Mouse (Mus musculus): ENCODE results near the gene Thsd7a.

Gene Thsd7a

DNA sequence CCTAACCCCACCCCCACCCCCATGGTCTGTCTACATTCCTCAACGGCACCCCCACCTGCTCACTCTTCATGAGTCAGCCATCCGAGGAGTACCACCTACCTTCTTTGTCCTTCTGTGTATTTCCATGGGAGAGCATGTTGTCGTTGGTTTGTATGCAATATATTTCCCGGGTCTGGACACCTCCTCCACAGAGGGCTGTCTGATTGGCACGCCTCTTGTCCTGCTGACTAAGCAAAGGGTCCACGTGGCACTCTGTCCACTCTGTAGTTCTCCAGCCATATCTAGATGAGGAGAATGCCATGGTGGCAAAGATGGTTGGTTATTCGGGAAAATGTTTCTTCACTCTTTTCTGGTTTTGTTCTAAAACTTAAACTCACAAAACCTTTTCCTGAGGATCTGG lies 248.3 kb downstream of the Thsd7a start:
- DNase-seq = no peak

DNA sequence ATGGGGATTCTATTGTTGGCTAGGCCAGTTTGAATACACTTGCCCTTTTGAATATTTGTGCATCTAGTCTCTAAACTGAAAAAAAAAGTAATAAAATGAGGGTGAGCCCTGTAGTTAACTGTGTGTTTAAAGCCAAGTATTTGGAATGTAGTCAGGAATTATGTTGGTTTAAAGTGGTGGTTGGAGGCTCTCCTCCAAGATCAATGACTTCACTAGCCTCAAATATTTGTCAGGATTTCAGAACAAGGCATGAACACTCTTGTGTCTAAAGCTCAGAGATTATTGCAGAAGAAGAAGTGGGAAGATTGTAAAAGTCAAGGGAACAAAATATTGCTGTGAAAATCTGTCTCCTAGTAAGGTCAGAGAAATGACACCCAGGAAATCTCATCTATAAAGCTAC lies 249.3 kb downstream of the Thsd7a start:
- no peak for DNase-seq

DNA sequence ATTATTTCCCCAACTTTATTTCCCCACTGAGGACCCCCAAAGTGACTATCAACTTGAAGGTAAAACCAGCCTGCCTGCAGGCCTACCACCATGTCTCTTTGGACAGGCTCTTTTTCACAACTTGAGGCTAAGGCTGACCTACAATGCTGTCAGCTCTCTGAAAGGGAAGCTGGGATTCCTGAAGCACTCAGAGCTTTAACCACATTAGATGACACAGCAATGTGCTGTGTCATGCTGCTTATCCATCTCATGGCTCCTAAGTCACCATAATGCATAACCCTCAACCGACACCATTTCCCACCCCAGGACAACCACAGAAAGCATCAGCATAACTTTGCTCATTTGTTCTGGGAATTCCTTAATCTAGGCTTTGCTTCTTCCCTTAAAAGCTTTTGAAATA lies 255.6 kb downstream of the Thsd7a start:
- DNase-seq = no peak

DNA sequence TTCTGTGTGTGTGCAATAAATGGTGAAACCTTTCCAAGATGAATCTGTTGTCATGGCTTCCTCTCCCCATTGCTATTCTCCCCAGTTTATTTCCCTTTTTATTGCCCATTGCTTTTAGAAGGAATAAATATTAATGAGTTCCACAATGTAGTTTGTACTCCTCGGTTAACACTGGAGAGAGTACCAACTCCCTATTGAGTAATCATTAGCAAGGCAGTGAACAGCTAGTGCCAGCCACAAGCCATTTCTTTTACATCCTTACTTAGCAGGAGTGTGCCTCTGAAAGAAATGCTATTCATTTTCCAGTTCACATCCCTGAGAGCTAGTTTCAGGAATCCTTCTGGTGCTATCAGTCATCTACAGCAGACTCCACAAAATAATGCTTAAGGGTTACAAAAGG lies 260.3 kb downstream of the Thsd7a start:
- no peak for DNase-seq

DNA sequence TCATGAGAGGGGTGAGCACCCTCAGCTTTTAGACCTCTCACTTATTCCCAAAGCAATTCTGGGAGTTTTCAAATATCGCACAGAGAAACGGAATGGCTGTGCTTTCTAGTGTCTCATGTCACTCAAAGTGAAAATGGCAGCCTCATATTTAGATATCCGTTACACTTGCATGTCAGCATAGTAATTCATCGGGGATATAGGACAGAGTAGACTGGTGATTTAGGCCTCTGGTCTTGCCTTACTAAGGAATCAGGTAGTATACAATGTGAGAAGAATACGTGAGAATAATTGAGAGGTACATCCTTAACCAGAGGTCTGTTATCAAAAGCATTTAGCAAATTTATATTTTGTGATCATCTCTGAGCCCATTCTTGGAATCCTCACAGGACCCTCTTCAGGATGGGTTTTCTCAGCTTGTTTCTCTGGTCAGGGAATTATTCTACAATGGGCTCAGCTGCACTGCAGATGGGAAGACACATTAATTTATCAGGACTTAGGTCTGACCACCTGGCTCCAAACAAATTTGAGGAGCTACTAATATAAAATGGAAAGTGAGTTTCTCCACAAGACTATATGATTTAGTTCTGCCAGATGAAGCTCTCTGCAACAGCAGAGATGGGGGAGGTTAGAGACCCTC lies 267.6 kb downstream of the Thsd7a start:
- DNase-seq = no peak

DNA sequence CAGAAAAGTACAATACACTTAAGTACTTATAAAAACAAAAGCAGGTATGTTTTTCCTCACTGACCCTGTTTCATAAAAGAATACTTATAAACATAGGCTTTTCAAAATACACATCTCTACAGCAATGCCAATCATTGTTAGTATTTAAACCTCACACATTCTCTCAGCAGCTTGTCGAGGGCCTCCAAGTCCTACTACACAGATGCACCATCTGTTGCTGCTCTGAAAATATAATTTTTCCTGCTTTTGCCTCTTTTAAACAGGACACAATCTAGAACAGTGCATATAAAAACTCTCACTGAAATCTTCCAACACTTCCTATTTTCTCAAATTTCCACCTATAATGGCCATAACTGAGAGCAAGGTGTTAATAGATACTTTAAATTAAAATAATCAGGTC lies 270.9 kb downstream of the Thsd7a start:
- DNase-seq = no peak

DNA sequence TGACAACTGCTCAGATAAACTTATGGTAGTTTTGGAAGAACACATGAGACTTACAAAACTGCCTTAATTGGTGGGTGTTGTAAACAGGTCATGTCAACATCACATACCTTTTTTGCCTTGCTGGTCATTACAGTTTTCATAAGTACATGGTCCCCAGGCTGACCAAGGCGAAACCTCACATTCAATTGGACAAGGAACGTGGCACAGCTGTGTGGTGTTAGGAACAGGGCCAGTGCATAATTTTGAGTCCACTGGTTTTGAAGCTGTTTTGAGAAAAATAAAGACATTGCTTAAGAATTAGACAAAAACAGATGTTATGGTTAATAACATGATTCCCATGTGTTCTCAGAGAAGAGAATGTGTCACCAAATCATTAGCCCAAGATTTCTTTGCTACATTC lies 278.3 kb downstream of the Thsd7a start:
- DNase-seq = peak; percentile 8

DNA sequence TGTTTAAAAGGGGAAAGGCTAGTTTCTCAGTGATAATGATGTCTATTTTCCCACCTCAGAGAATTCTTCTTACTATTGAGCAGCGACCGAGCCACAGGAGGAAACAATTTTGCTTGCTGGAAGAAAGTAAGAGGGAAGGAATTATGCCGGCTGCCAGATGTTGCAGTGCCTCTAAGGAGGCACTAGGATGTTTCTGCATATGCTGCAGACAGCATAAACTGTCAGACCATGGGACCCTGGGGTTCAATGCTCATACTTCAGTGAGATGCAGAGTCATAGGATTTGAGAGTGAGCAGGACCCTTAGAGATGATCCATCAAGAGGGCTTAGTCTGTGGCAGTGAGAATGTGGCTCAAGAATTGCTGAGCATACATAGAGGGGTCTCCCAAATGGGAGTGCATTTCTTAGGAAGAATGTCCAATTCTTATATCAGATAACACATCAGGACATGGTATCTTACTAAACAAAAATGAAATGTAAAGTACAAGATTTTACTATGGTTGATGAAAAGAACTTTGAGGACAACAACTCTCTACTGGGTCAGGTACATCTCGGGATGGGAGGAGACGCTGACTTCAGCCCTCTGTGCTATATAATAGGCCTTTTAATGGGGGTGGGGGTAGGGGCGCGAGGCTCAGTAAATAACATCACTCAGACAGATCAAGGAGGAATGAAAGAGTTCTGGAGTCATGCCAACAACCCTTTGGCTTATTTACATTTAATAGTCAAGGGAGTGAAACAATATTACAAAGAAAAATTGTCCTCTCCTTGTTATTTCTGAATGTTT lies 281.7 kb downstream of the Thsd7a start:
- DNase-seq = no peak

DNA sequence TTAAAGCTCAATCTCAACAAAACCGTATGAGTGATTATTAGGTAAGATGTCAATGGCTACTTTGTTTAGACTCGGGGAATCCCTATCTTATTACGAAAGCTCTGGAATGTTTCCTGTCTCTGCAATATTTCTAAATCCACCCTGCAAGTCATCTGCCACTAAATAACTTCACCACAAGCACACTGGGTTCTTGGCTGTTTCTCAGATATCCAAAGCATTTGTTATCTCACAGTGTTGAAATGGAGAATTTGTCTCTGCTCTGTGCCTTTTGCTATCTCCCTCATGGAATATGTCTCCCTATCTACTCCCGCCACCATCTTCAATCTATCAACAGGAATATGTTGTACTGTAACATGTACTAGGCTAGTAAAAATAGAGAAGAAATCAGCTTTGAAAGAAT lies 290.4 kb downstream of the Thsd7a start:
- DNase-seq = no peak

DNA sequence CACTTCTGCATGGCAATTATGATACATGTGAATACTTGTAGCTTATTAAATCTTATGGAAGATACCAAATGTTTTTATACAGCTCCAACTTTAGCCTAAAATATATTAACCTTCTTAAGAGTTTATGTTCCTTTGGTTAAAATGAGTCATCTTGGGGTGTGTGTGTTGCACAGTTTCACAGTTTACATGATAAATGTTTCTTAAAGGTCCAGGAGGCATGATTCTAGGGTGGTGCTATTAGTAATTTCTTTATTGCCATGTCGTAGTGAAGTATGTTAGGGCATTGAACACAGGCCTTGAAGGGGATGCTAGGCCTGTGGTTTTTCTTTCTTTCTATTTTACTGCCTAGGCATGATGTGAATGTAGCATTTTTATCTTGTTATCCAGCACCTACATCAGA lies 291.8 kb downstream of the Thsd7a start:
- DNase-seq = no peak

DNA sequence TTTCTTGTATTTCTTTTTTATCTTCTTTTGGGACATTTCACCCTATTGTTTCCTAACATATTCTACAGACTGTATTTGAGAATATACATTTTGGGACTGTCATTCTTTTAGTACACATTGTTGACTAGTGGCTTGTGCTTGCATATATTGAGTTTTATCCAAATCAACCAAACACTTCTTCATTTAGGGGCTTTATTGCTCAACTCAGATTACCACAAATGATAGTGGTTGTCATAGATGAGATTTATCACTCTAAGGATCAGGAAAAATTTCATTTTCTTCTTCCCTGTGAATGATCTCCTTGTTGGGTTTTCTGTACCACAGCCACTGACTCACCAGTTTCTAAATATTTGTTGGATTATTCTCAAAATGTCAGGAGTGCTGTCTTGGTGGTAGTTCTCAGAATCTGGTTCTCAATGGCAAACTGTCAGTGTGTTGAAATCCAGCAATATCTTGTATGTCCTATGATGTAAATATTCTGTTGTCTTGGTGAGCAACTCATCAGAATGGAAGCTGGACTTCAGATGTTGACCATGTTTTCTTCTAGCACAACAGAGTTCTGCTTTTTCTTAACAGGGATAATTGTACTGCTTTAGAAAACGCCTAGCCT lies 294.2 kb downstream of the Thsd7a start:
- DNase-seq = no peak

DNA sequence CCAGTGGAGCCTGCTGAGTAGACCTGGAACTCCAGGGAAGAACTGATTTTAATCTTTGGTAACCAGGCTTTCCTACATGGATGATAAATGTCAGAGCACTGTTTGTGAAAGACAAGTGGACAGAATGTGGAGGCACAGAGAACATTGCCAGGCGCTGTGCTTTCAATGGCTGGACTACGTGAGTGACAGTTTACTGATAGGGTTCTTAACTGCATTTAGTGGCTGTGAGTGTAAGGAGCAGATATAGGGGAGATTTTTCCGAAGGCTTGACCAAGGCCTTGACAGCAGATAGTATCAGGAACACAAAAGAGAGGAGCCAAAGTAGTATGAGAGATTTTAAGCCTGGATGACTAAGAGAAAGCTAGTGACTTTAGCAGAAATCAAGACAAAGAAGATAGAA lies 295.1 kb downstream of the Thsd7a start:
- DNase-seq = no peak

DNA sequence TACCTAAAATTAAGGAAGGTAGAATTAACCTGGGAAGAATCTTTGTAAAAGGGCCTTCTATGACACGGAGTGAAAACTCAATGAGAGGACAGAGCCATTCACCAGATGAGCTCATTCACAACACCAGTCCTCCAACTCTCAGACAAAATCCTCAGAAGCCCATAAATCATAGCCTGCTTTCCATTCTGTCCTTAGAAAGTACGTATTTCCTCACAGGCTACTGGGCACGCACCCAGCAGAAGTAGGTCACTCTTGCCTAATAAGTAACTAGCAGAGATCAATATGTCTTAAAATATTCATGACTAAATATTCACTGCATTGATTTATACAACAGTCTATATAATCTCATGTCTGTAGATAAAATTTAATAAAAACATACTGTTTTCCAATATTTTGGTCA lies 300.4 kb downstream of the Thsd7a start:
- DNase-seq = peak; percentile 6

DNA sequence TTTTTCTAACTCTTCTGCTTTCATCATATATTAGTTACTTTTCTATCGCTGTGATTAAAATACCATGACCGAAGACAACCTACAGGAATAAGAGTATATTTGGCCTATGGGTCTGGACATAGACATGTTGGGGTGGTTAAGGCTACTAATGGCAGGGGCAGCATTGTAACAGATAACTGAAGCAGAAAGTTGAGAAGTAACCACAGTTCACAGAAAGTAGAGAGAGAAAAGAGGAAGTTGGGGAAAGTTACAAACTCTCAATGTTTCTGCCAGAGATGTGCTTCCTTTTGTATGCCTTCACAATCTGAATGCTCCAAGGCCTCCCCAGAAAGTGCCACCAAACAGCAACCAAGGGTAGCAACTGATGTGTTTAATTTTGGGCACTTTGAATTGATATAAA lies 303.7 kb downstream of the Thsd7a start:
- DNase-seq = no peak

DNA sequence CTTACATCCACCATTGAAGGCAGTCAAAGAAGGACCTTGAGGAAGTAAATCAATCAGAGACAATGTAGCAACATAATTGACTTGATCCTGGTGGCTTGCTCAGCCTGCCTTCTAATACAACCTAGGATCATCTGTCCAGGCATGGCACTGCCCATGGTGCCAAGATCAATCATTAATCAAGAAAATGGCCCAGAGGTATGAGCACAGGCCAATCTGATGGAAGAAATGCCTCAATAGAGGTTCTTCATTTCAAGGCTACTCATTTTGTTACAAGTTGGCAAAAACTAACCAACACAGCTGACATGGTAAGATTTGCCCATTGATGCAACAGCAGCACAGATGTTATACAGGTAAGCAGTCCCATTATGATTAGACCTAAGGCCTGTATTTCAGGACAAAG lies 309.6 kb downstream of the Thsd7a start:
- no peak for DNase-seq

DNA sequence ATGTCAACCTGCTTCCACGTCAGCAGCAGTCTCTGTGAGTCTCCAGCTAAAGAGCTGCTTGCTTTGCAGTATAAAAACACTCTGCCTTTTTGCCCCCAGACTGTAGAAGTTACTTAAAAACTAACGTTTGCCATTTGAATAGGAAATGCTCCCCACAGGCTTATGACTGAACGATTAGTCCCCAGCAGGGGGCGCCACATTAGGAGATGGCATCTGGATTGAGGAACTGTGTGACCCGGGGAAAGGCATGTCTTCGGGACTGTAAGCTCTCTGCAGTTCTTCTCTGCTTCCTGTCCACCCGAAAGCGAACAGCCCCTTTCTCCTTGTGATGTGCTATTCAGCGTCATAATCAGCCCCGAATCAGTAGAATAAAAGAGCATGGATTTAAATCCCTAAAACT lies 330.1 kb downstream of the Thsd7a start:
- no peak for DNase-seq

DNA sequence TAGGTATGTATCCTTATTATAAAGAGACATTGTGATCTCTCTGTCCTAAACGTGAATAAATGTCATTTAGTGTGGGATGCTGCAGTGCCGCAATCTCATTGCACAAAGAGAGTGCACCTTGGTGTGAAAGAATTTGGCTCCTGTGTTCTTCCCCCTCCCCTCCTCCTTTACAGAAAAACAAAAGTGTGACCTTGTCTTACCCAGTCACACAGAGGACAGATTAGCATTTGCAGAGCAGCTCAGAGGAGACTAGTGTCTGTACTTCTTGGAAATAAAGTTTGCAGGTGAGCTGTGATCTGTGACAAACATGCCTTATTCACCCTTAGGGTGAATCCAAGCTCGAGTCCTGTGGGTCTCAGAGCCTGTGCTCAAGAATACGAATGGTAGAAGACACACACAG lies 332.2 kb downstream of the Thsd7a start:
- DNase-seq = no peak

DNA sequence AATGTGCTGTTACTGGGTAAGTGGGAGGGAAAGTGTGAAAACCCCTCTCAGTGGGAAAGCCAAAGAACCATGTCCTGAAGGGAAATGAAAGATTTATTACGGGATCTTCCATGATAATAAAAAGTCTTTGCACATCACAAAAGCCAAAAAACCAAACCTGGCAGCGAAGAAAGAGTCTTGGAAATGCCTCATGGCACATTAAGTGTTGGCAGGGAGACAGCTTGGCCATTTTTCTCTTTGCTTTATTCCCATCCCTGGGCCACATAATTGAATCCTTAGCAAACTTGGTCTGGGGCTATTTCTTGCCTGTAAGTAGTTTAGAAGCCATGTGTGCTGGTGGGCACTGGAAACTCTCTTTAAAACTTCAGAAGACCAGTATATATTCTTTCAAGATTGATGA lies 344.8 kb downstream of the Thsd7a start:
- DNase-seq = no peak

DNA sequence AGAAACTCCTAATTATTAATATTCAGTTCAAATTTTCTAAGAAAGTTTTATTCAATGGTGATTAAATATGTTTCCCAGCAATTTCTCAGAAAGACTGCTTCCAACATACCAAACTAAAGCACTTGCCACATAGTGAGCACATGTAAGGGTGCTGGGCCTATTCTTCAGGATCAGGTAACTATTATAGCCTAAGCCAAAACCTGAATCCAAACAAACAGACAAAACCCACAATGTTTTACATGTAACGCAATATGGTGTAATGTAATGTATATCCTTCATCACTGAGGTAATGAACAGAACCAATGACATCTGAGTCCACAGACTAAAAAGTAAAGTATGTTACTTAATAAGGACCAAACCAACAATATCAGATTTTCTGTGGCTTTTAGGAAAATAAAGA lies 346.2 kb downstream of the Thsd7a start:
- DNase-seq = no peak

DNA sequence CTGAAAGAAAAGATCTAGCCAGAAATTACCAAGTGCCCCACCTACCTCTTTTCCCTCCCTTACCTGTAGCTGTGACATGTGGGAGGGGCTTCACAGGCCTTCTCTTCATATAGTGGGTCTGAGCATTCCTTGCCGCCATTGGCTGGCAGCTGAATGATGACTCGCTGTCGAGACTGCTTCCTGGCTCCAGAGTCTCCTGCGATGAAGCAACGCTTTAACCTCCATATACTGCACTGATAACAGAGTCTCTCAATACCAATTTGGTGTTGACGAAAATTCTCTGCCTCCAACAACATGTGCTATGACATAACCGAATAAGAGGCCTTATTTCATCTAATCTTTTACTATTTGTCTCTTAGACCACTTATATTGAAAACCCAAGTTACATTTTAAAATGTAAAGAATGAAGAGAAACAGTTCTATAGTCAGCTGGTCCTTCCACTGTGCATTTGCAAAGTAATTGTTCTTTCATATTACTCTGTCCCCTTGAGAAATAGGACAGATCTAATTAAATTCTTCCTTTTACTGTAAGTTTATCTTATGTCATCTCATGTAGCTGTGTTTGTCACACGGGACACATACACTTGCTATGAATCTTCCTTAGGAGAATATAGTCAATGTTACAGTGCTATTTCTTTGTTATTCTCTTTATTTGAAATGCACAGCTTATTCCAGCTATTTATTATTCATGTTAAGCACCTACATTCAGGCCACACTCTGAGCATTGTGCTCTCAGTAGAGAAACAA lies 351.3 kb downstream of the Thsd7a start:
- no peak for DNase-seq

DNA sequence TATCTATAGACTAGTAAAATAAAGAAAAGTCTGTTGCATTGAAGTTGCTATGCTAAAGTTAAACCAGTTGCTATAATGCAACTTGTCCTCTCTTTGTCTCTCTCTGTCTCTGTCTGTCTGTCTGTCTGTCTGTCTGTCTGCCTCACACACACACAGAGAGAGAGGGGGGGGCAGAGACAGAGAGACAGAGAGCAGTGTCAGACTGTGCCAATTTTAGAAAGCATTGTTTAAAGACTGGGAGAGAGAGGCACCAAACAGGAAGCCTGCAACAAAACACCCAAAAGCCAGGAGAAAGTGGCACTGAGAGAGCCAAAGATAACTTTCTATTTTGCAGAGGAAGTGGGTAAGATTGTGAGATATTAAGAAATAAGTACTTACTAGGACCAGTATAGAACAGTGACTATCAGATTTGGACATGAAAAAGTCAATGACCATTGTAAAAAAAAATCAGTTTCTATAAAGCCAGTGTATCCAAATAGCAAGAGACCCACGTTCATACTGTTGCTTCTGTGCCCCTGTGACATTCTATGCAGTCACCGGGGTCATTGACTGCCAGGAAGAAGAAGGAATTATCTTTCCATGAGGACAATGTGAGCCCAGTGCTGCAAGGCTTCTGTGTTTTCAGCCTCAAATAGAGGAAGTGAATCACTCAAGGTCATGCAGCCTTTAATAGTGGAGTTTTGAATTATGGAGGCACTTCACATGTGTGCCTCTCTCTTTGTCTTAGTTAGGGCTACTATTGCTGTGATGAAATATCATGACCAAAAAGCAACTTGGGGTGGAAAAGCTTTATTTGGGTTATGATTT lies 355.4 kb downstream of the Thsd7a start:
- DNase-seq = peak; percentile 10

DNA sequence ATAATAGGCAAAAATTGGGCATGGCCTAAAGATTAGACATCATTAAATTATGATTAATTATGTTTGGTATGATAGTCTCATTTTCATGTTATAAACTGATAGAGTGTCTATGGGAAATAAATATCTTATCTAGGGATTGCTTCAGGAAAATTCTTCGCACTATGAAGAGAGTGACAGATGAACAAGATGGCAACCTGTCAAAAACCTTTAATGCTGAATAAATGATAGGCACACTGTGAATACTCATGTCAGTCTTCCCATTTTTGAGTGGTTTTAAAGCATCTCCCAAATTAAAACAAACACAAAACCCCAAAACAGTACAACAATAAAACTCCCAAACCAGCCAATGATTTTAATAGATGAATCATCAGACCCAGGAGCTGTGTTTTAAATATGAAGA lies 362.5 kb downstream of the Thsd7a start:
- no peak for DNase-seq

DNA sequence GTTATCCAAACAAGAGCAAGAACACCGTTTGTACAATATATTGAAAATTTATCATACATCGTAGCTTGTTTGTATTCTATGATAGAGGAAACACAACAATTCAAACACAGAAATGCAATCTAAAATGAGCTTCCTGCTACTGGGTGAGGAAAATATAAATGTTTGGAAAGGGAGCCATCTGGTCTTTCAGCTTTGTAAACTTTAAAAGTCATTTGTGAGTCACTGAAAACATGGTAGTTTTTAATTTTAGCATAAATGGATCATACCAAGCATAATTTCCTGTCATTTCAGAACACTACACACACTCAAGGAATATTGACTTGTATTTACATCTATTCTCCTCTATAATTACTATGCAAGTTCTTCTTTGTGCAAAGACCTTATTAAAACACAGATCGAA lies 363.6 kb downstream of the Thsd7a start:
- no peak for DNase-seq
